ENCODE assay signal across 18 mouse cellular contexts in genomic region chrX:150830297-150830696, GRCm38 (mm10). TPM values are rescaled to one million over a fixed set of nuclear protein-coding genes. Genes with fewer than 3 reads are reported as not detected.
DNase-seq lines count a peak whose midpoint lies in the region; ATAC-seq lines count a peak whose summit lies in the region.
"Had no signal": no experiment of that assay in that cellular context is flagged by ENCODE, and none has a peak within 500 bp of the region (broad histone marks: within the 10 kb centered on the region; RNA-seq: fewer than 3 reads in every experiment).

No protein-coding gene starts in this region.

- no peaks in the 10 kb centered on the region for H3K36me3 ChIP-seq in lung, embryonic 15.5 days
- H3K36me3 ChIP-seq in midbrain, embryonic 14.5 days (ENCODE audit: control insufficient read depth, insufficient read depth, low read length) = no peaks in the 10 kb centered on the region
- H3K36me3 ChIP-seq: embryonic facial prominence, embryonic 13.5 days; midbrain, embryonic 15.5 days; stomach, embryonic 15.5 days had no signal

- no peak overlapping the region for H3K4me3 ChIP-seq in lung, embryonic 15.5 days
- H3K4me3 ChIP-seq in midbrain, embryonic 14.5 days (replicated peaks; ENCODE audit: low read depth, low read length) = no peak overlapping the region
- H3K4me3 ChIP-seq: embryonic facial prominence, embryonic 13.5 days; midbrain, embryonic 15.5 days; stomach, embryonic 15.5 days had no signal

- no peaks in the 10 kb centered on the region for H3K27me3 ChIP-seq in lung, embryonic 15.5 days
- no peaks in the 10 kb centered on the region for H3K27me3 ChIP-seq in midbrain, embryonic 14.5 days (ENCODE audit: control insufficient read depth, insufficient read depth, low read length)
- H3K27me3 ChIP-seq: midbrain, embryonic 15.5 days; stomach, embryonic 15.5 days had no signal

- DNase-seq in gastrocnemius, adult 8-10 months (ENCODE audit: low spot score in 2 of 2) = peak; percentile 9 to 43
- no peak for DNase-seq in gastrocnemius, postnatal 4 days (ENCODE audit: low spot score in 2 of 2)
- no peak for DNase-seq in lung, postnatal 36 days
- peak; percentile 68 for DNase-seq in adrenal gland, postnatal 10 days
- peak; percentile 41 for DNase-seq in gastrocnemius, postnatal 25 days
- no peak for DNase-seq in midbrain, embryonic 14.5 days
- no peak for DNase-seq in frontal cortex, postnatal 25 days (ENCODE audit: low spot score in 2 of 2)
- DNase-seq: B cell, adult 2 months; cerebellum, adult 18-20 months; forebrain, postnatal 0 days; layer of hippocampus, postnatal 36 days had no signal

- WGBS in lung, embryonic 15.5 days = 68% methylated on average over 4 of the region's 4 CpGs
- 92% methylated on average over 4 of the region's 4 CpGs for WGBS in midbrain, embryonic 14.5 days

- no peaks in the 10 kb centered on the region for H3K9me3 ChIP-seq in lung, embryonic 15.5 days
- H3K9me3 ChIP-seq in midbrain, embryonic 14.5 days (ENCODE audit: control insufficient read depth, low read length) = no peaks in the 10 kb centered on the region
- H3K9me3 ChIP-seq: embryonic facial prominence, embryonic 13.5 days; midbrain, embryonic 15.5 days; stomach, embryonic 15.5 days had no signal

- no peak overlapping the region for H3K9ac ChIP-seq in lung, embryonic 15.5 days
- H3K9ac ChIP-seq in midbrain, embryonic 14.5 days (replicated peaks; ENCODE audit: low read length) = no peak overlapping the region
- H3K9ac ChIP-seq: embryonic facial prominence, embryonic 13.5 days; forebrain, postnatal 0 days; hindbrain, embryonic 14.5 days; midbrain, embryonic 15.5 days; stomach, embryonic 15.5 days had no signal

- no peak overlapping the region for H3K4me2 ChIP-seq in lung, embryonic 15.5 days
- no peak overlapping the region for H3K4me2 ChIP-seq in midbrain, embryonic 14.5 days (ENCODE audit: low read length)
- H3K4me2 ChIP-seq: embryonic facial prominence, embryonic 13.5 days; hindbrain, embryonic 14.5 days; liver, embryonic 11.5 days; midbrain, embryonic 15.5 days; stomach, embryonic 15.5 days had no signal

- no peak overlapping the region for H3K27ac ChIP-seq in lung, embryonic 15.5 days
- H3K27ac ChIP-seq in midbrain, embryonic 14.5 days (replicated peaks; ENCODE audit: low read depth, low read length) = no peak overlapping the region
- H3K27ac ChIP-seq: embryonic facial prominence, embryonic 13.5 days; hindbrain, embryonic 14.5 days; midbrain, embryonic 15.5 days; stomach, embryonic 15.5 days had no signal

- ATAC-seq in lung, embryonic 15.5 days (ENCODE audit: borderline replicate concordance, extremely low read depth, low FRiP score, low TSS enrichment) = peak; percentile 65; the same call in 1 of the 2 replicates
- ATAC-seq in midbrain, embryonic 14.5 days (ENCODE audit: low FRiP score, low TSS enrichment) = no peak
- ATAC-seq: forebrain, postnatal 0 days; intestine, embryonic 16.5 days; midbrain, embryonic 15.5 days had no signal

- peaks cover 14% of the 10 kb centered on the region; the same call in 1 of the 2 replicates for H3K4me1 ChIP-seq in lung, embryonic 15.5 days
- H3K4me1 ChIP-seq in midbrain, embryonic 14.5 days (ENCODE audit: control insufficient read depth, insufficient read depth, low read length) = no peaks in the 10 kb centered on the region
- H3K4me1 ChIP-seq: embryonic facial prominence, embryonic 13.5 days; midbrain, embryonic 15.5 days; stomach, embryonic 15.5 days had no signal

RNA-seq across cellular contexts. Expression of gene Maged2, which starts 16.2 kb away (rescaled TPM):
- total RNA-seq in gastrocnemius, adult 8-10 months (2022) = 10 to 100 TPM in 3 of 4 experiments, 1 to 10 TPM in 1; 9.6 to 12.8 (median 12.3) TPM
- 1,000 to 10,000 TPM; 1,010 to 1,119 TPM for total RNA-seq in gastrocnemius, postnatal 4 days (2021)
- polyA plus RNA-seq in lung, embryonic 15.5 days (2015; fragmentation: Nextera tagmentation; extraction: Ambion mirVana) = 908 and 926 TPM in 2 replicates
- 100 to 1,000 TPM; 127 to 141 TPM for total RNA-seq in adrenal gland, postnatal 10 days (2021)
- 10 to 100 TPM; 24.8 to 36.2 TPM for total RNA-seq in gastrocnemius, postnatal 25 days (2021)
- 399 and 415 TPM in 2 replicates for polyA plus RNA-seq in midbrain, embryonic 14.5 days (2014; fragmentation: Nextera tagmentation; extraction: Ambion mirVana)

Comparison
In these comparisons a context has a peak if more than half of its experiments do, and no peak if none do; other contexts are left out.
1. DNase-seq: peak in gastrocnemius, adult 8-10 months (2 of 2), adrenal gland, postnatal 10 days (single experiment) and gastrocnemius, postnatal 25 days (single experiment); none in gastrocnemius, postnatal 4 days (0 of 2), lung, postnatal 36 days (single experiment), midbrain, embryonic 14.5 days (single experiment) and frontal cortex, postnatal 25 days (0 of 2).
2. RNA of gene Maged2, which starts 16.2 kb away (total RNA-seq): 1,010 to 1,119 TPM in gastrocnemius, postnatal 4 days; 127 to 141 TPM in adrenal gland, postnatal 10 days, 24.8 to 36.2 TPM in gastrocnemius, postnatal 25 days and 9.6 to 12.8 TPM in gastrocnemius, adult 8-10 months; every median in the first group is over 4 times any median in the second.